Mouse (Mus musculus) skeletal muscle tissue, adult 2 months (tissue): ENCODE measurements around the gene Dhx30.
"Not testable (repeated sequence)": the region's sequence is repeated elsewhere in the genome, so short reads cannot be mapped to it uniquely, and the experiment has no call there.

Experiments used
- DNase-seq: peaks from one replicate; pipeline ENCODE4 v3.0.0-alpha.2; 2012; ENCODE audit warnings: low read depth, low spot score

Dhx30 gene

GRCm38 (mm10) chr9:110094761-110095160 lies 22.9 kb downstream of the Dhx30 start:
- DNase-seq: no peak

GRCm38 (mm10) chr9:110093303-110093702 lies 24.3 kb downstream of the Dhx30 start:
- DNase-seq: no peak

GRCm38 (mm10) chr9:110085693-110086092 lies 31.9 kb downstream of the Dhx30 start:
- DNase-seq: no peak

DNA sequence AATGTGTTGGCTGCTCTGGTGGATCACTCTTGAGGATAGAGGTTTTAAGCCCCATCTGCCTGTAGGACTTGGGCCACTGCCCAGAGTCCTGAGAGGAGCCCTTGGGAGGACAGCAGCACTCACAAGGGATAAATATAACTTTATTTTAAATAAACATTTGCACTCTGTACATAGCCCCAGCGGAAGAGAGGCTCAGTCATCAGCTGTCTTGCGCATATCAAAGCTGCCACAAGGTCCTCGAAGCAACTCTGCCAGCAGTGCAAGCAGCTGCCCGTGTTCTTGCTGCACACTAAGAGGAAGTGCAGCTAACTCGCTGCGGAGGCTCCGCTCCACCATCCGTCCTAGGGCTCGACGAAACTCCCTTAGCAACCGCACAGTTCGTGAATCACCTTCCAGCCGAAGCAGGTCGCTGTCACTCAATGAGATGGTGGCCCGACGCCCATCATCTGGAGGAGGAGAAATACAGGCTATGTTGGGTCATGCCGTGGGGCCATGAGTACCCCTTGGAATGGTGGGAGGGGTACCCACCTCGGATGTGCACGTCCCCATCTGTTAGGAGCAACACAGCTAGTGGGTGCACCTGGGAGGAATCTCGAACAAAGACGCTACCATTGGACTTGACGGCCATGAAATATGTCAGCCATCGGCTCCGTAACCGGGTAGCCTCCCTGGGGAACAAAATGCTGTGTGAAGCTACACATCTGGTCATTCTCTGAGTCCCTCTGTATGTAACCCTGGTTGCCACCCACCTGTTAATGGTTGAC lies 33.2 kb downstream of the Dhx30 start:
- DNase-seq: peak; percentile 64

- no peak for DNase-seq
These were observed 36.6 kb downstream of the Dhx30 start for GRCm38 (mm10) chr9:110081066-110081465.

DNA sequence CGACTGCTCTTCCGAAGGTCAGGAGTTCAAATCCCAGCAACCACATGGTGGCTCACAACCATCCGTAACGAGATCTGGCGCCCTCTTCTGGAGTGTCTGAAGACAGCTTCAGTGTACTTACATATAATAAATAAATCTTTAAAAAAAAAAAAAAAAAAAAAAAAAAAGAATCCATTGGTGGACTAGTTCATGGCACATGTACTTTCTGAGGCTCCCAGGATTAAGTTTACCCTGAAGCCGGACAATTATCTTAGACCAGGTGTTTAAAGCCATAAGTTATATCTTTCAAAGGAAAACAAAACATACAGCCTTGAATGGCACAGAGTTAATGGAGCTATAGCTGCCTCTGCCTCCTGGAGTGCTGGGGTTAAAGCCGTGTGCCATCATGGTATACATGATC lies 41.2 kb downstream of the Dhx30 start:
- DNase-seq: not testable (repeated sequence)

DNA sequence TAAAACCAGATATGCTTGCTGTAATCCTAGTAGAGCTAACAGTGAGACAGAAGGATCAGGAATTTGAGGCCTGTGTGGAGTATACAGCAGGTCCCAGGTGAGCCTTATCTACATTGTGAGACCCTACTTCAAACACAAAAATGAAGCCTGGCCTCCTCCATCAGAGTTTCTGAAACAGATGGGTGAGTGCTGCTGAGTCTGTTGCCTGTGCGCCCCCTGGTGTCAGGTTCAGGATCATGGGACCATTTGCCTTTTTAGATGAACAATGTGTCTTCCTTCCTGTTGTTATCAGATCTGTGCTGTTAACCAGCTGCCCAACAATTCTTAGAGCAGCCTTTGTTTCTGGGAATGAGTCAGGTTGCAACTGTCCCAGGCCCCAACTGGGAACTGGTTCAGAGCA lies 45.8 kb downstream of the Dhx30 start:
- no peak for DNase-seq

DNA sequence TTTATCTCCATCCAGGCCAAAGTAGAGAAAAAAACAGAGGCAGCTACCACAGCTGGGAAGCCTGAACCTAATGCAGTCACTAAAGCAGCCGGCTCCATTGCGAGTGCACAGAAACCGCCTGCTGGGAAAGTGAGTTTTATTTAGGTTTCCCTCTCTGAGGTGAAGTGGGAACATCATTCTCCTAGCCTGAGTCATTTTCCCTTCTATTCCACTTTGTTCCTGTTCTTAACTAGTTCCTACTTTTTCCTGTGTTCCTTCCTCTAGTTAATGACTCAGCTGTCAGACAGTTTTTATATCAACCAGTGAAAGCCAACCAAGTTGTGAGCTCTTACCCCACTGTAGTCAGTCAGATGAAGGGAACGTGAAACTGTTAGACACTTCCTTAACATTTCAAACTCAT lies 46.6 kb downstream of the Dhx30 start:
- DNase-seq: no peak

- peak; percentile 65 for DNase-seq
These were observed 47.3 kb downstream of the Dhx30 start for GRCm38 (mm10) chr9:110070358-110070757.

GRCm38 (mm10) chr9:110068745-110069144 lies 48.9 kb downstream of the Dhx30 start:
- no peak for DNase-seq

- no peak for DNase-seq
These were observed 53.0 kb downstream of the Dhx30 start for GRCm38 (mm10) chr9:110064641-110065040.

DNA sequence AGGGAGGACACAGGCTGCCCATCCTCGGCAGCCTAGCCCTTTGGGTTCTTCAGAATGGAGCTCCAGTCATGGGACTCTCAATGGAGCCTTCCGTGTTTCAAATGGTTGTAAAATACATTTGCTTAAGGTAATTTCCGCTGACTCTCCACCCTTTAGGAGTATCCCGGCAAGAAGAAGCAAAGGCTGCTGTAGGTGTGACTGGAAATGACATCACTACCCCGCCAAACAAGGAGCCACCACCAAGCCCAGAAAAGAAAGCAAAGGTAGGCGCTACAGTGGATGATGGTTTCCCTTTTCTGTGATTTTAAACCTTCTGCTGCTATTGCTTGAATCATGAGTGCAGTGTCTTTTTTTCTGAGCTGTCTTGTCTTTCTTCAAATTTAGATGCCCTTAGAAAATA lies 54.8 kb downstream of the Dhx30 start:
- DNase-seq: no peak

DNA sequence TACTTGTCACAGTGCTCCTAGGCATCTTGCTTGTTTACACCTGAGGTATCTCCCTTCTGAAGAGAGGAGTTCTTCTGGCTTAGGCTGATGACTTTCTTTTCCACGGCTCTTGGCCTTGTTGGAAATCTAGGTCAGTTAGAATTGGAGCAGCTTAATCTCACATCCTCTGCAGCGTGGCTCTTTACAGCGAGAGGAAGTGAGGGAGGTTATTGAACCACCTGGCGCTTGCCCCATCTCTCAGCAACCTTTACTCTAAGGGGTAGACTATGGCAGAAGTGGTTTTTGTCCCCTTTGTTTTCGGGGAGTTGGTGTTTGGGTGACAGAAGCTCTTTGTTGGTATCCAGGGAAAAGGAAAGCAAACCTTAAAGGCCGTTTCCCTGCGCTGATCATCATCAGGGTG lies 55.2 kb downstream of the Dhx30 start:
- no peak for DNase-seq

- DNase-seq: no peak
These were observed 56.9 kb downstream of the Dhx30 start for GRCm38 (mm10) chr9:110060761-110061160.

- no peak for DNase-seq
These were observed 60.4 kb downstream of the Dhx30 start for GRCm38 (mm10) chr9:110057200-110057599.

GRCm38 (mm10) chr9:110054781-110055180 lies 62.8 kb downstream of the Dhx30 start:
- no peak for DNase-seq

GRCm38 (mm10) chr9:110054080-110054421 lies 63.6 kb downstream of the Dhx30 start:
- no peak for DNase-seq

GRCm38 (mm10) chr9:110053305-110054079 lies 64.1 kb downstream of the Dhx30 start:
- DNase-seq: peak; percentile 56

- peak; percentile 27 for DNase-seq
These were observed 64.7 kb downstream of the Dhx30 start for GRCm38 (mm10) chr9:110052951-110053304.

- no peak for DNase-seq
These were observed 65.6 kb downstream of the Dhx30 start for GRCm38 (mm10) chr9:110051869-110052661.

- DNase-seq: no peak
These were observed 66.4 kb downstream of the Dhx30 start for GRCm38 (mm10) chr9:110051184-110051583.

DNA sequence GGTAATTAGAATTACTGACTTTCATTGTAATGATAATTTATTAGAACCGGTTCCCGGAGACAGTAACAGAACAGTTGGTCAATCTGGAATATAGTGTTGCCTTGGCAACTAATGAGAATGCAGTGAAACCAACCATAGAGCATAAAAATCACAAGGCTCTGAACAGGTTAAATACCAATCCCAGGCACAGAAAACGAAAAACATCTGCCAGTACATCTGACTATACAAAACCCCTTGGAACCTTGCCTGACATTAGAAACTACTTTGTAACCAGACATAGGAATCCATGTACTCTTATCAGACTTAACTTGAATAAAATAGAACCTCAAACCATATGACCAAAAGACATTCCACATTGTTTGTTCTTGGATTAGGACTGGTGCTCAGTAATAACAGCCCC lies 69.8 kb downstream of the Dhx30 start:
- no peak for DNase-seq
